Mouse (Mus musculus) C2C12 (cell line): ENCODE data around the gene Rem2. TPM values are rescaled to one million over a fixed set of nuclear protein-coding genes. Genes with fewer than 3 reads are reported as not detected.
A peak's percentile ranks its signal among the peaks of the same experiment; 100 is the strongest.

Source experiments
- H3K27me3 ChIP-seq: one replicate; pipeline ENCODE4 v1.6.1; 2011; ENCODE audit not compliant: control insufficient read depth, insufficient read depth, insufficient read length
- H3K36me3 ChIP-seq: one replicate; pipeline ENCODE4 v1.6.1; 2011; ENCODE audit not compliant: control insufficient read depth, insufficient read depth
- H3K4me3 ChIP-seq: one replicate; pipeline ENCODE4 v1.5.1; 2011; ENCODE audit warnings: mild to moderate bottlenecking, control low read depth; ENCODE audit not compliant: poor library complexity, insufficient read depth, severe bottlenecking
- H3K79me2 ChIP-seq: one replicate; pipeline ENCODE4 v1.6.1; 2011; ENCODE audit not compliant: control insufficient read depth, insufficient read depth
- H3K79me3 ChIP-seq: one replicate; pipeline ENCODE4 v1.6.1; 2011; ENCODE audit warnings: low read depth, control low read depth
- H3ac ChIP-seq: one replicate; pipeline ENCODE3; 2011; ENCODE audit warnings: low read depth; ENCODE audit not compliant: control insufficient read depth, insufficient read length
- CEBPB ChIP-seq: IDR thresholded peaks from one replicate; pipeline ENCODE4 v1.6.1; 2011; ENCODE audit warnings: low read depth, mild to moderate bottlenecking, control low read depth, moderate library complexity
- CTCF ChIP-seq: IDR thresholded peaks from one replicate; pipeline ENCODE4 v1.5.1; 2011; ENCODE audit not compliant: control insufficient read depth, insufficient read depth, insufficient read length
- FOSL1 ChIP-seq: IDR thresholded peaks from one replicate; pipeline ENCODE4 v1.8.0; 2011; ENCODE audit warnings: mild to moderate bottlenecking, low read length; ENCODE audit not compliant: poor library complexity, insufficient read depth, severe bottlenecking
- MAX ChIP-seq: IDR thresholded peaks from one replicate; pipeline ENCODE4 v1.6.1; 2011; ENCODE audit warnings: mild to moderate bottlenecking, control low read depth
- MYOD1 ChIP-seq: IDR thresholded peaks from one replicate; pipeline ENCODE4 v1.6.1; 2011; ENCODE audit warnings: low read depth; ENCODE audit not compliant: control insufficient read depth, insufficient read length
- MYOG ChIP-seq: IDR thresholded peaks from one replicate; pipeline ENCODE4 v1.6.1; 2011; ENCODE audit not compliant: control insufficient read depth, insufficient read length; ENCODE audit errors: extremely low read depth
- USF1 ChIP-seq: IDR thresholded peaks from one replicate; pipeline ENCODE4 v1.6.1; 2011; ENCODE audit warnings: low read depth, mild to moderate bottlenecking, control low read depth, moderate library complexity
- polyA plus RNA-seq: library from polyadenylated mRNA; unstranded; fragments of >200 nt; fragmentation: generic; extraction: Trizol; gene quantifications from one replicate; pipeline ENCODE4 v1.2.1, GENCODE M21; 2012; ENCODE audit warnings: missing spikeins

Rem2 gene
- polyA plus RNA-seq, 1 experiment, result 0.56 TPM

- no peaks in the 10 kb centered on the region for H3K36me3 ChIP-seq
- no peaks in the 10 kb centered on the region for H3K27me3 ChIP-seq
- H3ac ChIP-seq, result no peak overlapping the region
- TF ChIP-seq USF1 (no peak), MYOD1 (no peak), FOSL1 (no peak), CTCF (no peak), MAX (no peak), CEBPB (no peak), MYOG (no peak)
- no peaks in the 10 kb centered on the region for H3K79me2 ChIP-seq
- H3K79me3 ChIP-seq, result no peaks in the 10 kb centered on the region
- no peak overlapping the region for H3K4me3 ChIP-seq
Measured at GRCm38 (mm10) chr14:54487732-54488131, 11.8 kb downstream of the Rem2 start.

- H3K79me3 ChIP-seq, result no peaks in the 10 kb centered on the region
- H3K27me3 ChIP-seq, result no peaks in the 10 kb centered on the region
- H3K4me3 ChIP-seq, result no peak overlapping the region
- H3K36me3 ChIP-seq, result no peaks in the 10 kb centered on the region
- H3K79me2 ChIP-seq, result no peaks in the 10 kb centered on the region
- no peak for TF ChIP-seq CEBPB
- TF ChIP-seq MYOD1, result no peak
- TF ChIP-seq USF1, result no peak
- TF ChIP-seq MAX, result no peak
- no peak for TF ChIP-seq MYOG
- no peak for TF ChIP-seq CTCF
- no peak for TF ChIP-seq FOSL1
- no peak overlapping the region for H3ac ChIP-seq
Measured at GRCm38 (mm10) chr14:54488350-54488749, 12.4 kb downstream of the Rem2 start.

- H3K79me2 ChIP-seq, result no peaks in the 10 kb centered on the region
- TF ChIP-seq CEBPB, result no peak
- TF ChIP-seq USF1, result no peak
- TF ChIP-seq FOSL1, result peak; percentile 92
- TF ChIP-seq MYOD1, result peak; percentile 83
- no peak for TF ChIP-seq MYOG
- no peak overlapping the region for H3K4me3 ChIP-seq
- no peak overlapping the region for H3ac ChIP-seq
- no peaks in the 10 kb centered on the region for H3K79me3 ChIP-seq
- no peaks in the 10 kb centered on the region for H3K36me3 ChIP-seq
- H3K27me3 ChIP-seq, result no peaks in the 10 kb centered on the region
Measured at GRCm38 (mm10) chr14:54492345-54493131, 16.6 kb downstream of the Rem2 start.

GRCm38 (mm10) chr14:54493236-54493635, 17.3 kb downstream of the Rem2 start:
- H3K36me3 ChIP-seq, result no peaks in the 10 kb centered on the region
- no peaks in the 10 kb centered on the region for H3K79me2 ChIP-seq
- no peak overlapping the region for H3ac ChIP-seq
- no peak overlapping the region for H3K4me3 ChIP-seq
- H3K27me3 ChIP-seq, result no peaks in the 10 kb centered on the region
- TF ChIP-seq CTCF, result no peak
- no peaks in the 10 kb centered on the region for H3K79me3 ChIP-seq

- no peak overlapping the region for H3ac ChIP-seq
- no peaks in the 10 kb centered on the region for H3K79me2 ChIP-seq
- H3K79me3 ChIP-seq, result no peaks in the 10 kb centered on the region
- H3K36me3 ChIP-seq, result no peaks in the 10 kb centered on the region
- no peaks in the 10 kb centered on the region for H3K27me3 ChIP-seq
- no peak overlapping the region for H3K4me3 ChIP-seq
- TF ChIP-seq CTCF (peak; percentile 34), MYOD1 (no peak), MYOG (no peak), FOSL1 (no peak)
Measured at GRCm38 (mm10) chr14:54494234-54494633, 18.3 kb downstream of the Rem2 start.

- Histone ChIP-seq H3K79me2 (no peaks in the 10 kb centered on the region), H3ac (no peak overlapping the region), H3K36me3 (no peaks in the 10 kb centered on the region), H3K79me3 (no peaks in the 10 kb centered on the region), H3K4me3 (no peak overlapping the region), H3K27me3 (no peaks in the 10 kb centered on the region)
- TF ChIP-seq CEBPB, result no peak
- no peak for TF ChIP-seq MYOG
- no peak for TF ChIP-seq MAX
- TF ChIP-seq USF1, result no peak
- no peak for TF ChIP-seq CTCF
- TF ChIP-seq MYOD1, result no peak
Measured at GRCm38 (mm10) chr14:54496706-54497105, 20.8 kb downstream of the Rem2 start.
